Comparison of ENCODE assay signal across 8 mouse cellular contexts in genomic region chr9:89706906-89707305, GRCm38 (mm10). TPM values are rescaled to one million over a fixed set of nuclear protein-coding genes. Genes with fewer than 3 reads are reported as not detected.
A peak's percentile ranks its signal among the peaks of the same experiment; 100 is the strongest.
DNase-seq lines count a peak whose midpoint lies in the region; ATAC-seq and TF ChIP-seq lines count a peak whose summit lies in the region.
"Had no signal": no experiment of that assay in that cellular context is flagged by ENCODE, and none has a peak within 500 bp of the region (broad histone marks: within the 10 kb centered on the region; RNA-seq: fewer than 3 reads in every experiment).

No protein-coding gene starts in this region.

- H3K9me3 ChIP-seq in kidney, postnatal 0 days (replicated peaks; ENCODE audit: low read length), result no peaks in the 10 kb centered on the region
- no peaks in the 10 kb centered on the region for H3K9me3 ChIP-seq in ES-Bruce4 (replicated peaks; ENCODE audit: control insufficient read depth, insufficient read depth, low read length, poor library complexity, severe bottlenecking)
- no peaks in the 10 kb centered on the region for H3K9me3 ChIP-seq in embryonic facial prominence, embryonic 11.5 days (replicated peaks; ENCODE audit: control insufficient read depth, low read length)

- H3K4me1 ChIP-seq in kidney, postnatal 0 days (replicated peaks; ENCODE audit: insufficient read depth, low read length), result peaks cover 10% of the 10 kb centered on the region; the same call in 1 of the 2 replicates
- no peaks in the 10 kb centered on the region for H3K4me1 ChIP-seq in ES-Bruce4 (ENCODE audit: control insufficient read depth, insufficient read depth, low read length)
- no peaks in the 10 kb centered on the region; the same call in 1 of the 2 replicates for H3K4me1 ChIP-seq in embryonic facial prominence, embryonic 11.5 days (ENCODE audit: control insufficient read depth, insufficient read depth, low read length)

- H3K36me3 ChIP-seq in kidney, postnatal 0 days (ENCODE audit: insufficient read depth, low read length), result no peaks in the 10 kb centered on the region
- no peaks in the 10 kb centered on the region for H3K36me3 ChIP-seq in ES-Bruce4 (ENCODE audit: control insufficient read depth, insufficient read depth, low read length, poor library complexity, severe bottlenecking)
- no peaks in the 10 kb centered on the region for H3K36me3 ChIP-seq in embryonic facial prominence, embryonic 11.5 days (replicated peaks; ENCODE audit: control insufficient read depth, insufficient read depth, low read depth, low read length)

- no peak overlapping the region for H3K27ac ChIP-seq in kidney, postnatal 0 days
- H3K27ac ChIP-seq in ES-Bruce4 (ENCODE audit: insufficient read depth, low read length), result no peak overlapping the region
- H3K27ac ChIP-seq in embryonic facial prominence, embryonic 11.5 days (replicated peaks; ENCODE audit: low read depth, low read length), result no peak overlapping the region

- no peak for TF ChIP-seq EP300 in ES-Bruce4 (IDR thresholded peaks at IDR 0.05; ENCODE audit: insufficient read depth, low read depth, low read length)

- no peak overlapping the region for H3K4me2 ChIP-seq in kidney, postnatal 0 days (ENCODE audit: low read length)
- H3K4me2 ChIP-seq in embryonic facial prominence, embryonic 11.5 days (ENCODE audit: low read depth, low read length), result no peak overlapping the region

- no peaks in the 10 kb centered on the region for H3K27me3 ChIP-seq in kidney, postnatal 0 days (ENCODE audit: insufficient read depth, low read length)
- H3K27me3 ChIP-seq in ES-Bruce4 (ENCODE audit: control insufficient read depth, insufficient read depth, low read length, poor library complexity, severe bottlenecking), result 0 out of 2 replicates have a peak, but pooled peaks cover 1% of the 10 kb centered on the region
- H3K27me3 ChIP-seq in embryonic facial prominence, embryonic 11.5 days (ENCODE audit: control insufficient read depth, insufficient read depth, low read length), result no peaks in the 10 kb centered on the region

- H3K9ac ChIP-seq in kidney, postnatal 0 days (ENCODE audit: low read depth, low read length), result no peak overlapping the region
- no peak overlapping the region for H3K9ac ChIP-seq in ES-Bruce4 (ENCODE audit: low read depth, poor library complexity, severe bottlenecking)
- no peak overlapping the region for H3K9ac ChIP-seq in embryonic facial prominence, embryonic 11.5 days (replicated peaks; ENCODE audit: low read length)

- TF ChIP-seq CTCF in kidney, postnatal 0 days (IDR thresholded peaks at IDR 0.05; ENCODE audit: low read depth), result peak; percentile 68
- peak; percentile 7 for TF ChIP-seq CTCF in ES-Bruce4 (IDR thresholded peaks at IDR 0.05; ENCODE audit: low read depth, low read length)

- DNase-seq in kidney, postnatal 0 days (ENCODE audit: low spot score), result peak; percentile 58
- no peak for DNase-seq in kidney, adult 11 months
- DNase-seq in 416B (ENCODE audit: low read depth), result peak; percentile 64
- peak; percentile 65 for DNase-seq in embryonic facial prominence, embryonic 11.5 days (ENCODE audit: low spot score)
- no peak for DNase-seq in urinary bladder, postnatal 4 days (ENCODE audit: low spot score in 2 of 2)
- no peak for DNase-seq in right cerebral cortex, adult 18-20 months

- no peak for TF ChIP-seq POLR2A in ES-Bruce4 (IDR thresholded peaks at IDR 0.05; ENCODE audit: insufficient read depth, low read length)

- no peak for ATAC-seq in kidney, postnatal 0 days (replicated peaks; ENCODE audit: low FRiP score, low read depth)
- ATAC-seq in embryonic facial prominence, embryonic 11.5 days (replicated peaks; ENCODE audit: insufficient number of reproducible peaks, low FRiP score, low TSS enrichment, low read depth), result no peak

- H3K4me3 ChIP-seq in kidney, postnatal 0 days (replicated peaks; ENCODE audit: low read depth, low read length), result no peak overlapping the region
- H3K4me3 ChIP-seq in ES-Bruce4 (ENCODE audit: low read depth, low read length), result no peak overlapping the region
- H3K4me3 ChIP-seq in embryonic facial prominence, embryonic 11.5 days (ENCODE audit: low read depth, low read length), result no peak overlapping the region

- 26% methylated on average over 4 of the region's 4 CpGs for WGBS in kidney, postnatal 0 days
- WGBS in embryonic facial prominence, embryonic 11.5 days, result 30% methylated on average over 4 of the region's 4 CpGs

RNA-seq across cellular contexts. Expression of gene Tmed3, which starts 2.0 kb away (rescaled TPM):
- polyA plus RNA-seq in kidney, postnatal 0 days (2015; fragmentation: Nextera tagmentation; extraction: Ambion mirVana), result 96.9 and 104 TPM in 2 replicates
- 12.8 and 18.8 TPM in 2 replicates for polyA plus RNA-seq in ES-Bruce4 (2011; ENCODE audit: insufficient read depth, insufficient read length, low read depth, missing spikeins)
- 49.0 and 57.5 TPM in 2 replicates for polyA plus RNA-seq in embryonic facial prominence, embryonic 11.5 days (2014; fragmentation: Nextera tagmentation; extraction: Ambion mirVana)

RNA-seq across cellular contexts. Expression of gene Ankrd34c, which starts 31.4 kb away (rescaled TPM):
- not detected in 2 replicates for polyA plus RNA-seq in kidney, postnatal 0 days (2015; fragmentation: Nextera tagmentation; extraction: Ambion mirVana)
- polyA plus RNA-seq in ES-Bruce4 (2011; ENCODE audit: insufficient read depth, insufficient read length, low read depth, missing spikeins), result not detected in 2 replicates
- 0.11 and 0.17 TPM in 2 replicates for polyA plus RNA-seq in embryonic facial prominence, embryonic 11.5 days (2014; fragmentation: Nextera tagmentation; extraction: Ambion mirVana)
- polyA plus RNA-seq: lung, embryonic 16.5 days had no signal

Comparison
In these comparisons a context has a peak if more than half of its experiments do, and no peak if none do; other contexts are left out.
1. DNase-seq: peak in kidney, postnatal 0 days (single experiment), 416B (single experiment) and embryonic facial prominence, embryonic 11.5 days (single experiment); none in kidney, adult 11 months (single experiment), urinary bladder, postnatal 4 days (0 of 2) and right cerebral cortex, adult 18-20 months (single experiment).